Mouse (Mus musculus) urinary bladder, postnatal 25 days (tissue): ENCODE results near the gene Tesk1.

ENCODE experiments used
- DNase-seq: peaks from one replicate; pipeline ENCODE4 v3.0.0; 2022; ENCODE audit warnings: low spot score

The Tesk1 gene

GRCm38 (mm10) chr4:43492821-43493185 is 51.1 kb downstream of the Tesk1 start, which contains the start of gene Ccdc107:
Gene Ccdc107 (plus strand): TSS chr4:43492900.
- DNase-seq = peak; percentile 73

- peak; percentile 97 for DNase-seq
These were observed 51.6 kb downstream of the Tesk1 start for GRCm38 (mm10) chr4:43493186-43493845.

- DNase-seq = no peak
These were observed 52.1 kb downstream of the Tesk1 start for GRCm38 (mm10) chr4:43493846-43494240.

GRCm38 (mm10) chr4:43496587-43496986 is 54.8 kb downstream of the Tesk1 start:
- no peak for DNase-seq

GRCm38 (mm10) chr4:43497405-43497804 is 55.7 kb downstream of the Tesk1 start:
- DNase-seq = no peak
